Mouse (Mus musculus) frontal cortex, adult (tissue): ENCODE data around the gene Gm9944.

ENCODE experiments used
- ATAC-seq: cut with Nextera tagmentation; 2 replicates; pipeline ENCODE4 v1.9.2; 2017; ENCODE audit warnings: mild to moderate bottlenecking, moderate library complexity, mixed read lengths; ENCODE audit not compliant: low TSS enrichment

Gene Gm9944

GRCm38 (mm10) chr4:144453217-144453616 is at the start of gene Gm9944:
Gm9944 (minus strand) TSS chr4:144453317.
- no peak for ATAC-seq

- ATAC-seq, result no peak
Observed at GRCm38 (mm10) chr4:144493331-144493730, 40.2 kb upstream of the Gm9944 start.

GRCm38 (mm10) chr4:144468091-144468490 is 15.0 kb upstream of the Gm9944 start:
- ATAC-seq, result no peak

- no peak for ATAC-seq
Observed at GRCm38 (mm10) chr4:144465206-144465605, 12.1 kb upstream of the Gm9944 start.

- no peak for ATAC-seq
Observed at GRCm38 (mm10) chr4:144463656-144464055, 10.5 kb upstream of the Gm9944 start, which contains the start of gene Aadacl3. Aadacl3 (minus strand) TSS chr4:144463756.

GRCm38 (mm10) chr4:144448546-144448945 is 4.6 kb downstream of the Gm9944 start:
- ATAC-seq, result no peak

GRCm38 (mm10) chr4:144441582-144441981 is 11.5 kb downstream of the Gm9944 start:
- ATAC-seq, result no peak

- no peak for ATAC-seq
Observed at GRCm38 (mm10) chr4:144441095-144441494, 12.0 kb downstream of the Gm9944 start.

- no peak for ATAC-seq
Observed at GRCm38 (mm10) chr4:144438672-144439071, 14.4 kb downstream of the Gm9944 start, which contains the start of gene 1700012P22Rik. 1700012P22Rik (minus strand) TSS chr4:144438772.

- ATAC-seq, result no peak
Observed at GRCm38 (mm10) chr4:144433216-144433615, 19.9 kb downstream of the Gm9944 start.

GRCm38 (mm10) chr4:144430723-144431122 is 22.4 kb downstream of the Gm9944 start:
- no peak for ATAC-seq

- no peak for ATAC-seq
Observed at GRCm38 (mm10) chr4:144428868-144429267, 24.2 kb downstream of the Gm9944 start.

- ATAC-seq, result no peak
Observed at GRCm38 (mm10) chr4:144424590-144424989, 28.5 kb downstream of the Gm9944 start.

GRCm38 (mm10) chr4:144420644-144421043 is 32.5 kb downstream of the Gm9944 start:
- no peak for ATAC-seq

- ATAC-seq, result no peak
Observed at GRCm38 (mm10) chr4:144408290-144408689, 44.8 kb downstream of the Gm9944 start, which contains the start of gene Pramef12. Pramef12 (minus strand) TSS chr4:144408464.

GRCm38 (mm10) chr4:144406261-144406660 is 46.9 kb downstream of the Gm9944 start:
- ATAC-seq, result no peak

- no peak for ATAC-seq
Observed at GRCm38 (mm10) chr4:144404456-144405086, 48.5 kb downstream of the Gm9944 start.
